Mouse (Mus musculus): ENCODE measurements around the gene Nckap5l. TPM values are rescaled to one million over a fixed set of nuclear protein-coding genes. Genes with fewer than 3 reads are reported as not detected.

Gene Nckap5l
- polyA plus RNA-seq, 1 experiment: 5.0 TPM

DNA sequence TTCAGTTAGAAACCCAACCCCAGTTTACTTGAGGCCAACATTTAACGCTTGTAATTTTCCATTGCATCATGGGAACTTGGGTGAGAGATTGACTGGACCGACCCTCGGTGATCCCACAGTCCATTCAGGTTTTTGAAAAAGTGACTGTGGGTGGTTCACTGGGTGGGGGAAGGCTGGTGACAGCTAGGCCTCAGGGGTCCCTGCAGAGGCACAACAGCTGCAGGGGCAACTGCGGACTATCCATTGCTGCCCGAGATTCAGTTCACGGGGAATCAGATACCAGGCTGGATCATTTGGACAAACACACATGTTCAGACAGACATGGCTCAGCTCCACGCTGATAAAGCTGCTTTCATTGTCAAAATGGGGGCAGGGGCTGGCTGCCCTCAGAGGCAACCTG, 26.0 kb downstream of the Nckap5l start:
- no peak for DNase-seq (ENCODE audit: low read depth)

DNA sequence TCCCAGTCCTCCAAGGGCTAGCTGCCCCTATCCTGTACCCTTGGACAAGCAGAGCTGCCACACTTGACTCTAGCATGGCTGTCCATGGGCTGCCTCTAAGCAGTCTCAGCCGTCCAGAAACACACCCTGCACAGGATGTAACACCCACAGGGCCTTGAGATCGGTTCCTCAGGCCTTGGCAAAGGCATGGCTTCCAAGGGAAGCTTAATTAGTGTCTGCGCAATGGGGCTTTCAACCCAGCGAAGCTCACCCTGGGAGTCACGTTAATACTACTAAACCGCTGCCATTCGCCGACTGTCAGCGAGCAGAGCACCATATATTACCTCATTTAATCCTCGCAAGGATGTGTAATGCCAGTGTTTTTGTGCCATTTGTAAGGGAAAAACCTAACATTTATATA, 26.5 kb downstream of the Nckap5l start:
- no peak for DNase-seq (ENCODE audit: low read depth)

DNA sequence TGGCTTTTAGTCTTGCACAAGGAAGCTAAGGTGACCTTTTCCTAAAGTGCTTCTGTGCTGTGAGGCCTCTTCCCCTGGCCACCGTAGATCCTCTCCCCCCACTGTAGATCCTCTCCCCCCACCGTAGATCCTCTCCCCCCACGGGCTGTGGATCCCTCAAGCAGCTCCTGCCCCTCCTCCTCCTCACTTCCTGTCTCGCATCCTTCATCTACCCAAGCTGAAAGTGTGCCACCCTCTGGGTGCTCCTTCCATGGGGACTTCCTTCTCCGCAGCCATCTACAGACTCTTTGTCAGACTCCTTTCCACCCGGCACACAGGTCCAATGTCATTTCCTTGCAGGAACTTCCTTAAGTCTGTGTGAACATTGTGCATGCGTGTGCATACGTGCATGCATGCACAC, 27.2 kb downstream of the Nckap5l start:
- no peak for DNase-seq (ENCODE audit: low read depth)

DNA sequence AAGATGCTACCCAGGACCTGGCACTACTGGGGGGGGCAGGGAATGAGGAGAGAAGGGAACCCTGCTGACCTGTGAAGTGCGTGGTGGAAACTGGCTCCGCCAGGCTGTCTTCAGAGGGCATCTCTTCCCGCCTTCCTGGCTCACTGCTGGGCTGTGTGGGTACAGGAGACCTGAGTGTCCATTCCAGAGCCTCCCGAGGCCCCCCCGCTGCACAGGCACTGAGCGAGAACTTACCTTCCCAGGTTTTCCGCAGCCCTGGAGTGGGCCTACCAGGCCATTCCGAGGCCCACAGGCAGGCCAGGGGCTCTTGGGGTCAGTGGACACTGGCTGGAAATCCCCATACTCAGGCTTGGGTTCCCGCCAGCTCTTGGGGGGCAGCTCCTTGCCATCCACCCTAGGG, 33.7 kb downstream of the Nckap5l start:
- DNase-seq (ENCODE audit: low read depth): no peak

DNA sequence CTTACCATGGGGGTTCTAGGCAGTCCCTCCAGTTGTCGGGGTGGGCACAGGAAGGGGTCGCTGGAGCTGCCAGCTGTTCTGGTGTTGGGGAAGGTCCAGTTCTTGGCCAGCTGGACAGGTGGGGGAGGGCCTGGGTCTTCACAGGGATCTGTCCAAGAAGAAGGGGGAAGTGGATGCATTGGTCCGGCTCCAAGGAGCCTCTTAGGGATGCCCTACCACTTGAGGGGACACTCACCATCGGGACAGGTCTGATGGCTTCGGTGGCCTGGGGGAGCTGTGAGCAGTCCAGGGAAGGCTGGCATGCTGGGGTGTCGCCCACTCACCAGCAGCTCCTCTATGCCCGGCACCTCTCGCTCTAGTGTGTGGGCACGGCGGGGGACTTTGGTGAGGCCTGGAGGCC, 34.4 kb downstream of the Nckap5l start:
- no peak for DNase-seq (ENCODE audit: low read depth)

DNA sequence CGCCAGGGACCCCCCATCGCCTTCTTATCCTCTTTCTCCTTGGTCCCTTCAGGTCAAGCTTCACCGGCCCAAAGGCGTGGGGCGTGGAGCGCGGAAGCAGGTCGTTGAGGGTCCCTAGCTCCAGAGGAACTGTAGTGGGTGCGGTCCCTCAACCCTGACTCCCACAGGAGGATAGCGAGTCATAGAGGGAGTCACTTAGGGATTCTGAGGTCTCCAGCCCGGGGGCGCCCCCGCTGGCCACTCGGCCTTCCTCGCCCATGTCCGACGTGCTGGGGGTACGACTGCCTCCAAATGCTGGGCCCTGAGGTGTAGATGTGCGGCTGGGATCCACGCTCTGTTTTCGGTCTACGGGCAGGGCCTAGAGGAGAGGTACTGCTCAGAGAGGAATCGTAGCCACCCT, 35.0 kb downstream of the Nckap5l start:
- DNase-seq (ENCODE audit: low read depth): no peak

DNA sequence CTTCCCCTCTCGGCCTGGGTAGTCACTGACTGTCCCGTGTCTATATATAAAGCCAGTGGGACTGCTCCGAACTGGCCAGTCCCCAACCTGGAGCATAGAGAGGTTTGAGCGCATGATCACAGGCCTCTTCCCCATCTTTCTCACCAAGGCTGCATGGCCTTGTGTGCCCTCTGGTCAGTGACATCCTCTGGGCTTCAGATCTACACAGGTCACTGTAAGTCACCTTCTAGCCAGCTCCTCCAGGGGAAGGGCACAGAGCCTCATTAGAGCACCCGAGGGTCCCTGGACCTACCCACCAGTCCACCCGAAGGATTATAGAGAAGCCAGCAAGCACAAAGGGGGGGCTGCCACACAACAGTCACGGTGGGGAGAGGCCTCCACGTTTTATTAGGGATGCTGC, 35.9 kb downstream of the Nckap5l start:
- no peak for DNase-seq (ENCODE audit: low read depth)

DNA sequence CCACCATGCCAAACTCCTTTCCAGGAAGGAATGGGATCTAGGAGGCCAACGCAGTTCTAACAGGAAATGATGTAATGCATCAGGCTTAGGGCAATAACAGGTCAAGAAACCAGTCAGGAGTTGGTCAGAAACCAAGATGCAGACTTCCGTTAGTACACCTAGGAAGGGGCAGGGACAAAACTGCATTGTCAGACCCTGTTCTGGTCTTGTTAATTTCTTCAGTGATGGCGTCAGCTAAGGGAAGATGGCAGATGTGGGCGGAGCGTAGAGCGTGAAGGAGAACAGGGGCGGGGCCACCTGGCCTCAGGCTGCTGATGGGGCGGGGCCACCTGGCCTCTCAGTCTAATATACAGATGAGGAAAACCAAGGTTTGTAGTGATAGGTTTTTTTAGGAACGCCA, 36.4 kb downstream of the Nckap5l start:
- no peak for DNase-seq (ENCODE audit: low read depth)

DNA sequence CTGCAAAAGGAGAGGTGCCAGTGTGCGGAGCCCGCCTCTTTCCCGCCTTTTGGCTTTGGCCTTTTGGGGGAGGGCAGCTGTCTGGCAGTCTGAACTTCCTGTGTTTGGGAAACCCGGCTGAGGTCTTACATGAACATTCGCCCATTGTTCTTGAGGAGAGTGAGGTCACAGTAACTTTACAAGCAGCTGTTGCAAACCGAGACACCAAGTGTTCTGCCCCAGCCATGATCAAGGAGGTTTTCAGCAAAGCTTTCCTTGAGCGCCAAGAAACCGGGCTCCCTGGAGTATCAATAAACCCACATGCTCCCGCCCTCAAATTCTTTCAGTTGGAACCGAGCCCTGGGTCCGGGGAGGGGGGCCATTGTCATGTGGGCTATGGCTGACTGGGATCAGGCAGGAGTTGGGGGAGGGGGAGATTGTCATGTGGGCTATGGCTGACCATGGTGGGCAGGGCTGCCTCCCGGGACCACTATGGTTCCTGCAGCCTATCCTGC, 37.0 kb downstream of the Nckap5l start:
- DNase-seq (ENCODE audit: low read depth): no peak

DNA sequence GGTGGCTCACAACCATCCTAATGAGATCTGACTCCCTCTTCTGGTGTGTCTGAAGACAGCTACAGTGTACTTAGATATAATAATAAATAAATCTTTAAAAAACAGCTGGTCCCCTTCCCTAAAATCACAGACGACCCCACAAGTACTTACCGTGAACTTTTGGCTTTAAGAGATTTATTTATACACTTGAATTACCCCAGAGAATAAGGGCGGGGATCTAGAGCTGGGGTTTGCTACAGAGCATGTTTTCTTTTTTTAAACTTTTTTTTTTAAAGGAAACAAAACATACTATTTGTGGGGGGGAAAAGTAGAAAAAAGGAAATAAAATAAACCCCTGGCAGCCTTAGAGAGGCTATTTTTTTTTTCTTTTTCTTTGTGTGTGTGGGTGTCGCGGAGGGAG, 37.4 kb downstream of the Nckap5l start:
- DNase-seq (ENCODE audit: low read depth): no peak

DNA sequence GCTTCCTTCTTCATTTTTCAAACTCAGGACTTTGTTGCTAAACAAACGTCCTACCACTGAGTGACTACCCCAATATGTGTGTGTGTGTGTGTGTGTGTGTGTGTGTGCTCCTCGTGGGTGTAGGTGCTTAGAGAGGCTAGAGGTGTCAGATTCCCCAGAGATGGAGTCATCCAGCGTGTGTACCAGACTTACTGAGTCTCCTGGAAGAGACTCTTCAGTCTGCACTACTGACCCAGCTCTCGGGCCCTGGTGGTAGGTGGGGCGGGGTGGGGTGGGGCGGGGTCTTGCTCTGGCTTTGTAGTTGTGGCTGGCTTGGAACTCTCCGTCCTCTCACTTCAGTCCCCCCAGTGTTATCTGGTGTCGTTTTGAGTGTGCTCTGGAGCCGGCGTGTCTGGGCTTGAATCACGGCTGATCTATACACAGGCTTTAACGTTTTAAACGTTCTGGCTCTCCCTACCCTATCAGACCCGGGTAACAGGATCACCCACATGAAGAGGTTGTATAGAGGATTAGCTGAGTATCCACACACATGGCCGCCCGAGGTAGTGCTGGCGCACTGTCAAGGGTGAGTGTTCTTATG, 39.8 kb downstream of the Nckap5l start:
- no peak for DNase-seq (ENCODE audit: low read depth)

DNA sequence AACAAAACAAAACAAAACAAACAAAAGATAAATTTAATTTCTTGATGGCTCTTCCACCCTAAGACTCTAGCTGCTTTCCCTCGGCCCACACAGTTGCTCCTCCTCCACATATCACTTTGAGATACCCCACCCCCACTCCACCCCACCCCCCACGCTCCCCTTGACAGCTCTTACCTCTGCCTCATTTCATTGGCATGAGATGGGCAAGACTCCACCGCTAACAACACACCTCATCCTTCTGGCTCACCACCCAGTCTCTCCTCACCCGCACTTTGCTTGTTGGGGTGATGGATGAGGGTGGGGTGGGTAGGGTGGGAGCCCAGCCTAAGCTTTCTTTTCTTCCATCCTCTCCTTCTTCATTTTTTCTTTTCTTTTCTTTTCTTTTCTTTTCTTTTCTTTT, 40.6 kb downstream of the Nckap5l start:
- DNase-seq (ENCODE audit: low read depth): no peak

DNA sequence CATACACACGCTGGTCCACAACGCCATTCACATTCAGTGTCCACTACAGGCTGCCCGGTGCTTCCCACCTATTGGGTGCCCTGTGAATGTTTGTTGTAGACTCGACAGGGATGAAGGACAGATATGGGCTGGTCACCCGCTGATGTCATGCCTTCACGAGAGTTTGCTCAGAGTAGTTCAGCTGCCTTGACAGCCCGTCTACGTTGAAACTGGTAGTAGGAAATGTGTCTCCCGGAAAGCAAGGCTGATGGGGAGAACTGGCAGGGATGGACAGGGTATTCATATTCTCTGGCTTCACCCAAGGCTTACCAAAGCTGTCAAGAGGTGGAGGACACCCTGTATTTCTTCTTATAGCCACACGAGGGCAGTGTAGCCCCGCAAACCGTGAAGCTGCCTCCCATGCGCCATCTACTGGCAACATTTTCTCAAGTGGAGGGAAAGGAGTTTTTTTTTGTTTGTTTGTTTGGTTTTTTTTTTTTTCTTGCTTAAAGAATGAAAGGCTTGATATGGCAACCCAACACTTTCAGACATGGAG, 41.1 kb downstream of the Nckap5l start:
- DNase-seq (ENCODE audit: low read depth): no peak

DNA sequence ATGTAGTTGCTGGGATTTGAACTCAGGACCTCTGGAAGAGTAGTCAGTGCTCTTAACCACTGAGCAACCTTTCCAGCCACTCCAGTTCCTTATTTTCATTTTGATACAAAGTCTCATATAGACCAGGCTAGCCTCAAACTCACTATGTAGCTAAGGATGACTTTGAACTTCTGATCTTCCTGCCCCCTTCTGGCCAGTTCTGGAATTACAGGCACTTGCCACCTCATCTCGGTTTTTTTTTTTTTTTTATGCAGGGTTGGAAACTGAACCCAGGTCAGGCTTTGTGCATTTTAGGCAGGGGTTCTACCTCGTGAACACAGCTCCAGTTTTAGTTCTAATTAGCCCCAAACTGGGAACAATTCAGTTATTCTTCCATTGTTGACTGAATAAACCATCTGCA, 41.8 kb downstream of the Nckap5l start:
- no peak for DNase-seq (ENCODE audit: low read depth)

DNA sequence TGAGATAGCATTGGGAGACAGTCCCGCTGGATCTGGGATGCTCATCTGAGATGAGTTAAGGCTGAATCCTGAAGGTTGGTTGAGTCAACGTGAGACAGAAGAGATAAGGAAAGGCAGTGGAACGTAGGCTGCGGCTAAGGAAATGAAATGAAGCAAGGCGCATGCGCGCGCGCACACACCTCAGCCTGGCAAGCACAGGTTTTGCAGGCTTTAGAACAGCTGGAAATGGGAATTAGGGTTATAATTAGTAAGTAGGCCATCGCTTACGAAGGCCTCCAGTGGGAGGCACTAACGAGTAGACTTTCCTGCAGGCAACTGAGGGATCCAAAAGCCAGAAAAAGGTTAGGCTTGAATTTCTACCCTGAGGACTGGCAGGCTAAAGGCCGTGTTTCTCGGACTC, 45.8 kb downstream of the Nckap5l start:
- no peak for DNase-seq (ENCODE audit: low read depth)

DNA sequence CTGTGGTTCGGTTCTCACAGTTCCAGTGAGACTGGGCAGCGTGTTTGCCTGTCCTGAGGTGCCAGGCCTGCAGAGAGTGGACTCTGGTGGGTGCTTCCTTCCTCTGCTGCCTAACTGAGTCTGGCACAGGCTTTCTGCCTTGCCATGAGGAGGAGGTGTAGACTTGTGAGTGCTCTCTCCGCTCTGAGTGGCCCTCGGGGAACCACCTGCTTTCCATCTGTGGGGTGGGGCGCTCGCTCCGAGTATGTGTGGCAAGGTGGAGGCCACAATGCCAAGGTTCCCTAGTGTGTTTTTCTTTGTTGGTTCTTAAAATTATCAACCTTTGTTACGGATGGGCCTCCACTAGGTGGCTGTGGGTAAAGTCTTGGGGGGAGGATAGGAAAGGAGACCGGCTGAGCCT, 48.7 kb downstream of the Nckap5l start:
- no peak for DNase-seq (ENCODE audit: low read depth)

DNA sequence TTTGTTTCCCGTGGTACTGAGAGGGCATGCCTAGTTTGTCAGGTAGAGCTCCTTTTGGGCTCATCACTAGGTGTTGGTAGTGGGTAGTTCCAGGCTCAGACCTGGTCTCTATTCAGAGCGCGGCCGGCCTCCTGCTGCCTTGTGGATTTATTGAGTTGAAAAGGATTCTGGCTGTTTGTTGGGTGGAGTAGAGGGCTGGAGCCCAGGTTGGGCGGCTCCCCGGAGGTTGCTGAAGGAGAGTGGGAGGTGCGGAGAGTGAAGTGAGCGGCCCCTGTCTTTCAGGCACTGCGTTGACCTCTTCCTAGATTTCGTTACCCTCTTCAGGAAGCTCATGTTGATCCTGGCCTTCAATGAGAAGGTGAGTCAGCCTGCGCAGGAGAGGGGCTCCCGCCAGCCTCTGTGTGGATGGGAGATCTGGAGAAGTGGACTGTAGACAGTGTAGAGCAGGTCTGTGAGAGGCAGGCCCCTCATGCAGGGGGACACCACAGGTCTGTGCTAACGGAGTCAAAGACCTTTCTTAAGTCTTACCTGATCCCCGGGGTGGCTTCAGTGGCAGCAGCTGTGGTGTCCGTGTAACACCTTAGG, 50.5 kb downstream of the Nckap5l start:
- DNase-seq (ENCODE audit: low read depth): no peak

DNA sequence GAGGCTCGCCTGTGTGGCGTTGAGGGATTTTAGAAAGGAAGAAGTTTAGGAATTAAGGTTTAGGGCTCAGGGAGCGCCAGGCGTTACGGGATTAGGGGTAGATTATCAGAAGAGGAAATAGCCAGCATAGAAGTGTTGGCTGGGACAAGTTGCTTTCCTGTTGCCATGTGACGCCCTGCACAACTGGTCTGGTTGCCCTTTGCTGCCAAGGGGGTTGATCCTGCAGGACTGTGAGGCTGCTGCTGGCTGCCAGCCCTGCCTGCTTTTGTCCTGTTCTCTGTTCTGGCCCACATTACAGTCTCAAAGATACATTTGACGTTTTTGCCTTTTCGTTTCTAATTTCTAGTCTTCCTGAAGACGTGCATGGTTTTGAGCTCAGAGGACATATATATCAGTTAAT, 52.4 kb downstream of the Nckap5l start:
- DNase-seq (ENCODE audit: low read depth): no peak

DNA sequence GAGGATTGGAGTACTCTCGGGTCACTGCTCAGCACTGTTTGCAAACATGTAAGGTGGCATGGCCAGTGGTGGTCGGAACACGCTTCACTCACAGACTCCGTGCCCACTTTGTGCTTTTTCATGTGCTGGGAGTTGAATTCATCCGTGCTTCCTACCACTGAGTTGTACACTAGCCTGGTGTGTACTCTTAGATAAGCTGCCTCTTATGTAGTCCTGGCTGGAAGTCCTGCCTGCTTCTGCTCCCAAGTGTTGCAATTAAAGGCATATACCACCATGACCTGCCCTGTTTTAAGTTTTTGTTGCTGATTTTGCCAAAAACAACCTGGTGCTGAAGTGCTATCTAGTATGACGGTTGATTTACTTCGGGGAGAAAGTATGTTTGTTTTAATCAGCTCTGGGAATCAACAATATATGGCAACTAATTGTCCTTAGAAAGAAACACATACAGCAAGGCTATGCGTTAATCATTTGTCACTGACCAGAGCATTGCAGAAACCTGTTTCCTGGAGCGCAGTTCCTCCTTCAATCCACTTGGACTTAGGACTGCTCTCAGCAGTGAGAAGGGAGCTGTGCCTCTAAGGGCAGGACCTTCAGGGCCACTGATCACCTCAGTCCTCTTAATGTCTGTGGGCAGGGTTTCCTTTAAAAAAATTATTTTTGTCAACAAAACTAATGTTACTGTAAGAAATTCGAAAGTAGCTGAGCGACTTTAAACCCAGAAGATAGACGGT, 54.2 kb downstream of the Nckap5l start:
- no peak for DNase-seq (ENCODE audit: low read depth)

DNA sequence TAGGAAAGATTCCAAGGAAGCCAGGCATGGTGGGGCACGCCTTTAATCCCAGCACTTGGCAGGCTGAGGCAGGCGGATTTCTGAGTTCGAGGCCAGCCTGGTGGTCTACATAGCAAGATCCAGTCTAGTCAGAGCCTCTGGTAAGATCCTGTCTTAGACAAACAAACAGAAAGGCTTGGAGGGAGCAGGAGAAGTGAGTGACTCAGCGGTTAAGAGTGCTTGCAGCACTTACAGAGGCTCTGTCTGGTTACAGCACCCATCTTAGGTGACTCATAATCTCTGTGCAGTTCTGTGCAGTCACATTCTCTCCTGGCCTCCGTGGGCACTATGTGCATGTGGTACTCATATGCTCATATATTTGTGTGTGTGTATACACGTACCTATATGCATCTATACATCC, 56.9 kb downstream of the Nckap5l start:
- no peak for DNase-seq (ENCODE audit: low read depth)

DNA sequence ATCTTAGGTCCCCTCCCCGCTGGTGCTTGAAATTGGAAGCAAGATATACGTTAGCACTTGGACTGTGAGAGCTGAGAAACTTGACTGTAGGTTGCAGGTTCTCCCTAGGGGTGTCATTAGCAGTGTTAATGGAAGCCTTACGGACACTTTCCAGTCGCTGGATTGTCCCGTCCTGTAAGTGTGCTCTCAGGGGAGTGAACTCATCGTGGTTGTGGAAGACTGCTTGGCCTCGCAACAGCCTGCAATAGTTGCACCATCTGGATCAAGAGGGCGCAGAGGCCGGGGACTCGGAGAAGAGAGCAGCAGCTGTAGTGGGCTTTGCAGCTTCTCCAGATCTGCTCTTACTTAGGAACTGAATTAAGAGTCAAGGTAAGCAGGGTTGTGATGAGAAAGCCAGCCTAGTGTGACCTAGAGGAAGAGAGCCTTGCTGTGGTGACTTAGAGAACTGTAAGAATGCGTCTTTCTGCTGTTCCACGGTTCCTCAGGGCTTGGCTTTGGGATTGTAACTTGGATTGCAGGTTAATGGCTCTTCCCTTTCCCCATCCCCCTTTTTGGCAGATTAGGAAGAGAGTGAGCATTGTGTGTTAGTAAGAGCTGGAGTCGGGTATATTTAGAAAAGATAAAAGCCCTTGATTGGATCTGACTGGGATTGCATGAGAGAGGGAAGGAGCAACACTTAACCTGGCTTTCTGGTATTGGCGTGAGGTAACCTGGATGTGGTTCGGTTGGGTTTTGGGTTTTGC, 57.9 kb downstream of the Nckap5l start:
- DNase-seq (ENCODE audit: low read depth): peak; percentile 95

DNA sequence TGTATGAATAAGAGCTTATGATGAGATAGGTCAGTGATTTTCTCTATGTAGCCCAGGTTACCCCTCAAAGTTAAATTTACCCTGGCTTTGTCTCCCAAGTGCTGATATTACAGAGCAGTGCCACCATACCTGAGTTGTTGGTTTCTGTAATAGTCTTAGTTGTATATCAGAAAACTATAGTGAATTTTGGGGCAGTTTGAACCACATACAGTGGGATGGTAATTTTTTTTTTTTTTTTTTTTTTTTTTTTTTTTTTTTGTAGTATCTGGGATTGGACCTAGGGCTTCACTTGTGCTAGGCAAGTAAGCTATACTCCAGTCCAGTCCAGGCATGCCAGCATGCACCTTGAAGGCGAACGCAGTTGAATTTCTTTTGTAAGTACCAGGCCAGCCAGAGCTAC, 59.9 kb downstream of the Nckap5l start:
- no peak for DNase-seq (ENCODE audit: low read depth)

Data from gonadal fat pad, adult 2 months (tissue).